Mouse (Mus musculus): ENCODE results near the gene Zfp385a. TPM values are rescaled to one million over a fixed set of nuclear protein-coding genes. Genes with fewer than 3 reads are reported as not detected.

Zfp385a gene
- polyA plus RNA-seq, 1 experiment from 2014 or later: 7.5 TPM

GRCm38 (mm10) chr15:103366376-103367149 is 26.7 kb upstream of the Zfp385a start, which contains the start of gene Itga5:
Itga5 (minus strand) TSS chr15:103366763.
- H3K36me3 ChIP-seq (ENCODE audit: control insufficient read depth, insufficient read depth, low read length): no peaks in the 10 kb centered on the region
- H3K27me3 ChIP-seq (replicated peaks; ENCODE audit: control insufficient read depth, insufficient read depth, low read length): no peaks in the 10 kb centered on the region
- peak within 1 kb of the TSS; percentile 89 for H3K27ac ChIP-seq (ENCODE audit: low read depth)
- H3K4me2 ChIP-seq (ENCODE audit: low read length): peak within 1 kb of the TSS; percentile 70
- peak within 1 kb of the TSS; percentile 85 for H3K9ac ChIP-seq (ENCODE audit: low read length)
- under 1% methylated on average over 48 of the region's 51 CpGs for WGBS
- H3K9me3 ChIP-seq (ENCODE audit: control insufficient read depth, low read length): no peaks in the 10 kb centered on the region
- peak within 1 kb of the TSS; percentile 63 for H3K4me3 ChIP-seq (ENCODE audit: low read depth, low read length)
- H3K4me1 ChIP-seq (replicated peaks; ENCODE audit: control insufficient read depth, insufficient read depth, low read length): peaks cover 38% of the 10 kb centered on the region
- DNase-seq (ENCODE audit: low spot score): peak; percentile 80
- peak; percentile 78 for ATAC-seq (replicated peaks; ENCODE audit: low FRiP score, low TSS enrichment, low read depth)

GRCm38 (mm10) chr15:103365471-103366375 is 25.8 kb upstream of the Zfp385a start:
- Histone ChIP-seq H3K27me3 (replicated peaks; ENCODE audit: control insufficient read depth, insufficient read depth, low read length) (no peaks in the 10 kb centered on the region), H3K4me3 (ENCODE audit: low read depth, low read length) (peak overlapping the region; percentile 63), H3K27ac (ENCODE audit: low read depth) (peak overlapping the region; percentile 89), H3K4me2 (ENCODE audit: low read length) (peak overlapping the region; percentile 70), H3K4me1 (replicated peaks; ENCODE audit: control insufficient read depth, insufficient read depth, low read length) (peaks cover 40% of the 10 kb centered on the region), H3K9ac (ENCODE audit: low read length) (peak overlapping the region; percentile 85), H3K9me3 (ENCODE audit: control insufficient read depth, low read length) (no peaks in the 10 kb centered on the region), H3K36me3 (ENCODE audit: control insufficient read depth, insufficient read depth, low read length) (no peaks in the 10 kb centered on the region)
- WGBS: 2% methylated on average over 51 of the region's 51 CpGs
- DNase-seq (ENCODE audit: low spot score) (peak; percentile 82), ATAC-seq (replicated peaks; ENCODE audit: low FRiP score, low TSS enrichment, low read depth) (peak; percentile 38)

- H3K36me3 ChIP-seq (ENCODE audit: control insufficient read depth, insufficient read depth, low read length): no peaks in the 10 kb centered on the region
- peak overlapping the region; percentile 85 for H3K9ac ChIP-seq (ENCODE audit: low read length)
- peaks cover 37% of the 10 kb centered on the region for H3K4me1 ChIP-seq (replicated peaks; ENCODE audit: control insufficient read depth, insufficient read depth, low read length)
- H3K27ac ChIP-seq (ENCODE audit: low read depth): peak overlapping the region; percentile 89; the same call in 1 of the 2 replicates
- no peak for ATAC-seq (replicated peaks; ENCODE audit: low FRiP score, low TSS enrichment, low read depth)
- 36% methylated on average over 4 of the region's 4 CpGs for WGBS
- H3K4me2 ChIP-seq (ENCODE audit: low read length): peak overlapping the region; percentile 70
- H3K27me3 ChIP-seq (replicated peaks; ENCODE audit: control insufficient read depth, insufficient read depth, low read length): no peaks in the 10 kb centered on the region
- H3K4me3 ChIP-seq (ENCODE audit: low read depth, low read length): peak overlapping the region; percentile 63
- no peaks in the 10 kb centered on the region for H3K9me3 ChIP-seq (ENCODE audit: control insufficient read depth, low read length)
- DNase-seq (ENCODE audit: low spot score): no peak
Observed at GRCm38 (mm10) chr15:103364761-103365160, 24.9 kb upstream of the Zfp385a start.

- H3K9ac ChIP-seq (ENCODE audit: low read length): no peak overlapping the region
- H3K4me3 ChIP-seq (ENCODE audit: low read depth, low read length): 0 out of 2 replicates have a peak overlapping the region, but pooled peaks have one; percentile 63
- no peaks in the 10 kb centered on the region for H3K36me3 ChIP-seq (ENCODE audit: control insufficient read depth, insufficient read depth, low read length)
- peaks cover 37% of the 10 kb centered on the region for H3K4me1 ChIP-seq (replicated peaks; ENCODE audit: control insufficient read depth, insufficient read depth, low read length)
- no peak overlapping the region for H3K27ac ChIP-seq (ENCODE audit: low read depth)
- no peaks in the 10 kb centered on the region for H3K9me3 ChIP-seq (ENCODE audit: control insufficient read depth, low read length)
- WGBS: 55% methylated on average over 1 of the region's 1 CpGs
- H3K4me2 ChIP-seq (ENCODE audit: low read length): peak overlapping the region; percentile 70
- ATAC-seq (replicated peaks; ENCODE audit: low FRiP score, low TSS enrichment, low read depth): no peak
- no peaks in the 10 kb centered on the region for H3K27me3 ChIP-seq (replicated peaks; ENCODE audit: control insufficient read depth, insufficient read depth, low read length)
- no peak for DNase-seq (ENCODE audit: low spot score)
Observed at GRCm38 (mm10) chr15:103363809-103364208, 23.9 kb upstream of the Zfp385a start.

GRCm38 (mm10) chr15:103362950-103363349 is 23.1 kb upstream of the Zfp385a start:
- no peaks in the 10 kb centered on the region for H3K9me3 ChIP-seq (ENCODE audit: control insufficient read depth, low read length)
- peaks cover 35% of the 10 kb centered on the region for H3K4me1 ChIP-seq (replicated peaks; ENCODE audit: control insufficient read depth, insufficient read depth, low read length)
- no peak overlapping the region for H3K9ac ChIP-seq (ENCODE audit: low read length)
- ATAC-seq (replicated peaks; ENCODE audit: low FRiP score, low TSS enrichment, low read depth) (no peak), DNase-seq (ENCODE audit: low spot score) (no peak)
- no peak overlapping the region for H3K27ac ChIP-seq (ENCODE audit: low read depth)
- H3K4me2 ChIP-seq (ENCODE audit: low read length): no peak overlapping the region
- H3K4me3 ChIP-seq (ENCODE audit: low read depth, low read length): no peak overlapping the region
- H3K27me3 ChIP-seq (replicated peaks; ENCODE audit: control insufficient read depth, insufficient read depth, low read length): no peaks in the 10 kb centered on the region
- WGBS: 78% methylated on average over 3 of the region's 3 CpGs
- no peaks in the 10 kb centered on the region for H3K36me3 ChIP-seq (ENCODE audit: control insufficient read depth, insufficient read depth, low read length)

- H3K4me1 ChIP-seq (replicated peaks; ENCODE audit: control insufficient read depth, insufficient read depth, low read length): peaks cover 29% of the 10 kb centered on the region
- peaks cover 2% of the 10 kb centered on the region; the same call in 1 of the 2 replicates for H3K36me3 ChIP-seq (ENCODE audit: control insufficient read depth, insufficient read depth, low read length)
- ATAC-seq (replicated peaks; ENCODE audit: low FRiP score, low TSS enrichment, low read depth): no peak
- H3K4me2 ChIP-seq (ENCODE audit: low read length): no peak overlapping the region
- no peaks in the 10 kb centered on the region for H3K9me3 ChIP-seq (ENCODE audit: control insufficient read depth, low read length)
- no peak overlapping the region for H3K27ac ChIP-seq (ENCODE audit: low read depth)
- no peak for DNase-seq (ENCODE audit: low spot score)
- H3K4me3 ChIP-seq (ENCODE audit: low read depth, low read length): no peak overlapping the region
- H3K9ac ChIP-seq (ENCODE audit: low read length): no peak overlapping the region
- H3K27me3 ChIP-seq (replicated peaks; ENCODE audit: control insufficient read depth, insufficient read depth, low read length): no peaks in the 10 kb centered on the region
- 83% methylated on average over 6 of the region's 7 CpGs for WGBS
Observed at GRCm38 (mm10) chr15:103362333-103362732, 22.4 kb upstream of the Zfp385a start.

GRCm38 (mm10) chr15:103361269-103361668 is 21.4 kb upstream of the Zfp385a start:
- peaks cover 13% of the 10 kb centered on the region for H3K36me3 ChIP-seq (ENCODE audit: control insufficient read depth, insufficient read depth, low read length)
- WGBS: 67% methylated on average over 1 of the region's 1 CpGs
- H3K27ac ChIP-seq (ENCODE audit: low read depth): no peak overlapping the region
- no peak for DNase-seq (ENCODE audit: low spot score)
- H3K4me1 ChIP-seq (replicated peaks; ENCODE audit: control insufficient read depth, insufficient read depth, low read length): peaks cover 24% of the 10 kb centered on the region
- H3K4me3 ChIP-seq (ENCODE audit: low read depth, low read length): no peak overlapping the region
- ATAC-seq (replicated peaks; ENCODE audit: low FRiP score, low TSS enrichment, low read depth): no peak
- H3K27me3 ChIP-seq (replicated peaks; ENCODE audit: control insufficient read depth, insufficient read depth, low read length): no peaks in the 10 kb centered on the region
- H3K4me2 ChIP-seq (ENCODE audit: low read length): no peak overlapping the region
- H3K9me3 ChIP-seq (ENCODE audit: control insufficient read depth, low read length): no peaks in the 10 kb centered on the region
- no peak overlapping the region for H3K9ac ChIP-seq (ENCODE audit: low read length)

- Histone ChIP-seq H3K27me3 (replicated peaks; ENCODE audit: control insufficient read depth, insufficient read depth, low read length) (no peaks in the 10 kb centered on the region), H3K36me3 (ENCODE audit: control insufficient read depth, insufficient read depth, low read length) (peaks cover 25% of the 10 kb centered on the region), H3K9ac (ENCODE audit: low read length) (no peak overlapping the region), H3K4me3 (ENCODE audit: low read depth, low read length) (no peak overlapping the region), H3K27ac (ENCODE audit: low read depth) (no peak overlapping the region), H3K4me1 (replicated peaks; ENCODE audit: control insufficient read depth, insufficient read depth, low read length) (peaks cover 22% of the 10 kb centered on the region), H3K4me2 (ENCODE audit: low read length) (no peak overlapping the region), H3K9me3 (ENCODE audit: control insufficient read depth, low read length) (no peaks in the 10 kb centered on the region)
- no peak for DNase-seq (ENCODE audit: low spot score)
- WGBS: 91% methylated on average over 5 of the region's 5 CpGs
- no peak for ATAC-seq (replicated peaks; ENCODE audit: low FRiP score, low TSS enrichment, low read depth)
Observed at GRCm38 (mm10) chr15:103359869-103360602, 20.1 kb upstream of the Zfp385a start.

Measured in intestine, embryonic 14.5 days (tissue).